Mouse (Mus musculus) intestine, embryonic 15.5 days (tissue): ENCODE results near the gene Prmt7. TPM values are rescaled to one million over a fixed set of nuclear protein-coding genes. Genes with fewer than 3 reads are reported as not detected.

ENCODE experiments used
- ATAC-seq: fragments of 200-750 bp; cut with Nextera tagmentation; 2 replicates; pipeline ENCODE4 v1.8.0; 2017; ENCODE audit warnings: moderate TSS enrichment, moderate library complexity
- H3K27ac ChIP-seq: fragments of 300-500 bp; sonication (generic); 2 replicates; pipeline ENCODE4 v1.5.1; 2015; ENCODE audit warnings: mild to moderate bottlenecking, inconsistent platforms
- H3K27me3 ChIP-seq: fragments of 300-500 bp; sonication (generic); replicated peaks from 2 replicates; pipeline ENCODE4 v1.6.1; 2015; ENCODE audit warnings: inconsistent platforms
- H3K36me3 ChIP-seq: fragments of 300-500 bp; sonication (generic); 2 replicates; pipeline ENCODE4 v1.6.1; 2015; ENCODE audit warnings: inconsistent platforms
- H3K4me1 ChIP-seq: fragments of 300-500 bp; sonication (generic); replicated peaks from 2 replicates; pipeline ENCODE4 v1.6.1; 2015; ENCODE audit warnings: inconsistent platforms
- H3K4me2 ChIP-seq: fragments of 300-500 bp; sonication (generic); replicated peaks from 2 replicates; pipeline ENCODE4 v1.6.1; 2015; ENCODE audit warnings: mild to moderate bottlenecking, inconsistent platforms
- H3K4me3 ChIP-seq: fragments of 300-500 bp; sonication (generic); replicated peaks from 2 replicates; pipeline ENCODE4 v1.5.1; 2015; ENCODE audit warnings: inconsistent platforms
- H3K9ac ChIP-seq: fragments of 300-500 bp; sonication (generic); 2 replicates; pipeline ENCODE4 v1.6.1; 2015; ENCODE audit warnings: inconsistent platforms
- H3K9me3 ChIP-seq: fragments of 300-500 bp; sonication (generic); 2 replicates; pipeline ENCODE4 v1.6.1; 2016; ENCODE audit warnings: inconsistent platforms
- WGBS: fragments of 180-500 bp; shearing (Covaris S2); methylation state at CpG from one replicate; pipeline ENCODE4 v1.1.7; 2015; 5-methylcytosine and 5-hydroxymethylcytosine counted together
- polyA plus RNA-seq: library from polyadenylated mRNA; unstranded; fragments of >200 nt; fragmentation: Nextera tagmentation; extraction: Ambion mirVana; gene quantifications from 2 replicates; pipeline ENCODE4 v1.2.1, GENCODE M21; 2015

Prmt7 gene
- polyA plus RNA-seq, 1 experiment from 2014 or later = 47.3 TPM

- Histone ChIP-seq H3K27me3 (no peaks in the 10 kb centered on the region), H3K9me3 (no peaks in the 10 kb centered on the region), H3K4me1 (peaks cover 7% of the 10 kb centered on the region), H3K4me3 (no peak overlapping the region), H3K27ac (no peak overlapping the region), H3K4me2 (no peak overlapping the region), H3K36me3 (no peaks in the 10 kb centered on the region), H3K9ac (no peak overlapping the region)
- WGBS = 88% methylated on average over 3 of the region's 3 CpGs
- no peak for ATAC-seq
Observed at GRCm38 (mm10) chr8:106299686-106300085, 89.0 kb downstream of the Prmt7 start.

GRCm38 (mm10) chr8:106300739-106301715 lies 90.3 kb downstream of the Prmt7 start:
- Histone ChIP-seq H3K9me3 (no peaks in the 10 kb centered on the region), H3K4me1 (peaks cover 10% of the 10 kb centered on the region), H3K27me3 (no peaks in the 10 kb centered on the region), H3K27ac (no peak overlapping the region), H3K36me3 (no peaks in the 10 kb centered on the region), H3K9ac (no peak overlapping the region), H3K4me3 (no peak overlapping the region), H3K4me2 (no peak overlapping the region)
- ATAC-seq = no peak
- 57% methylated on average over 9 of the region's 9 CpGs for WGBS

Other genes starting within 250 kb of the Prmt7 start
- gene Slc12a4, start 244.8 kb upstream of the Prmt7 start, polyA plus RNA-seq = 23.9 and 24.0 TPM in 2 replicates
- not detected in 2 replicates for gene Dpep3, start 231.5 kb upstream of the Prmt7 start, polyA plus RNA-seq
- 16.2 and 17.5 TPM in 2 replicates for gene Dus2, start 219.6 kb upstream of the Prmt7 start, polyA plus RNA-seq
- not detected in 2 replicates for gene Dpep2nb, start 205.0 kb upstream of the Prmt7 start, polyA plus RNA-seq
- 14.2 and 15.5 TPM in 2 replicates for gene Ddx28, start 199.1 kb upstream of the Prmt7 start, polyA plus RNA-seq
- 6.0 and 6.2 TPM in 2 replicates for gene Nfatc3, start 152.1 kb upstream of the Prmt7 start, polyA plus RNA-seq
- 30.2 and 32.7 TPM in 2 replicates for gene Esrp2, start 74.0 kb upstream of the Prmt7 start, polyA plus RNA-seq
- gene Pla2g15, start 60.5 kb upstream of the Prmt7 start, polyA plus RNA-seq = 10.2 and 10.7 TPM in 2 replicates
- gene Slc7a6, start 42.1 kb upstream of the Prmt7 start, polyA plus RNA-seq = 34.4 and 37.9 TPM in 2 replicates
- 34.0 and 34.3 TPM in 2 replicates for gene Slc7a6os, start within 50 bp of the Prmt7 start, polyA plus RNA-seq
- 21.8 and 22.3 TPM in 2 replicates for gene Smpd3, start 127.1 kb downstream of the Prmt7 start, polyA plus RNA-seq
- 13.9 and 15.3 TPM in 2 replicates for gene Zfp90, start 204.4 kb downstream of the Prmt7 start, polyA plus RNA-seq